Mouse (Mus musculus) kidney, adult 9 months (tissue): ENCODE measurements at regions not wholly inside any gene's neighbourhood (a gene's known extent, or its start where the extent isn't known, plus 50 kb on each side); places are given as distances from the start of the nearest gene placed in this dataset.
"Not testable (repeated sequence)": the region's sequence is repeated elsewhere in the genome, so short reads cannot be mapped to it uniquely, and the experiment has no call there.

Experiments
- DNase-seq: peaks from one replicate; pipeline ENCODE4 v3.0.0; 2022

DNA sequence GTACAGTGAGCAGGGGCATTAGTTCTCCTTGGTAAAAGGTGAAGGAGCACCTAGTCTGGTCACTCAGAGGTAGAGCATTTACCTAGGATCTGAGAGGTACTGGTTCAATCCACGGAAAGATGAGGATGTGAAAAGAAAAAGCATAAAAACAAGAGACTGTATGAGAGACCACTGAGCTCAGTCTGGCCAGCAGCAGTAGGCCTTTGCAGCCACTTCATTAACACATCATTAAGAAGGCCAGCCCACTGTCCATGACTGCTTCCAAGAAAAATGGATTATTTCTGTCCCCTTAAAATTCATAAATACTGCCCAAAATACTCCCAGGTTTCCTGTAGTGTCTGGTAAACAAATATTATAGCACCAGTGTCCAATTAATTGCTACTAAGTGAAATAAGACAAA is 499.3 kb upstream of the 4930578C19Rik start:
- DNase-seq: no peak

DNA sequence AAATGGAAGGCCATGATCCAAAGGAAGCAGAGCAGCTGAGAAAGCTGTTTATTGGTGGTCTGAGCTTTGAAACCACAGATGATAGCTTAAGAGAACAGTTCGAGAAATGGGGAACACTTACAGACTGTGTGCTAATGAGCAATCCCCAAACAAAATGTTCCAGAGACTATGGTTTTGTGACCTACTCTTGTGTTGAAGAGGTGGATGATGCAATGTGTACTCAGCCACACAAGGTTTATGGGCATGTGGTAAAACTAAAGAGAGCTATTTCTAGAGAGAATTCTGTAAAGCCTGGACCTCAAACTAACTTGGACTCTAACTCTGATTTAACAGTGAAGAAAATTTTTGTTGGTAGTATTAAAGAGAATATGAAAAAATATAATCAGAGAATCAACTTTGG is 481.4 kb upstream of the 4930578C19Rik start:
- no peak for DNase-seq

GRCm38 (mm10) chrX:18933340-18933739 is 472.1 kb upstream of the 4930578C19Rik start:
- DNase-seq: no peak

DNA sequence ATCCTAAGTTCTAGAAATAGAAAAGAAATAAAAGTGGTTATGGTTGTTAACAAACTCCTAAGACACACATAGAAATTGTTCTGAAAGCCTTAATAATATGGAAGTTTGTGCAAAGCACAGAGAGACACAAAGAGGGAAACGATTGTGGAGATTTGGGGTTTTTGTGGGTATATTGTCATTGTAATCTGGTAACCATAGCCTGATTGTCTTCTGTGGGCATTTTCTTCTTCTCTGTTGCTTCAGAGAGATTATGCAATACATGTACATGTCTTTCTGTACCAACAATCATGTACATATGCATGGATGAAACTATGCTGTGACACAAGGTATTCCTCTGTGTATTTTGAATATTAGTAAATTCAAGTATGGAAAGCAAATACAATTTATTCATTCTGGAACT is 461.9 kb upstream of the 4930578C19Rik start:
- no peak for DNase-seq

GRCm38 (mm10) chrX:18921366-18922092 is 460.3 kb upstream of the 4930578C19Rik start:
- DNase-seq: no peak

DNA sequence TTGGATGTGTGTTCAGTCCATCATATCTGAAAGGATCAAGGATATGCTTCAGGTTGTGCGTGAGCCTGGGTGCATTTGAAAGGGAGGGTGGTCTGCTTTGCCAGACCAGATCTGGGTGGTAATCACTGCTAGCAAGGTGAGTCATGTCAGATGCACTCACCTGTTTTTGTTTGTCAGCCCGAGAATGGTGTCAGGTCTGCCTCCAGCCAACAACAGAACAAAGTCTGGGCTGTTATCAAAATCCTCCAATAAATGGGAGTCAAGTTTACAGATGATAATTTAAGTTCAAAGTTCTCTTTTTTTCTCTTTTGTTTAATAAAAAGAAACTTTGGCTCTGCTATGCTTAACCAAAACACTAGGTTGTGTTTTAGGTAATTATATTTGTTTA is 421.6 kb upstream of the 4930578C19Rik start:
- no peak for DNase-seq

DNA sequence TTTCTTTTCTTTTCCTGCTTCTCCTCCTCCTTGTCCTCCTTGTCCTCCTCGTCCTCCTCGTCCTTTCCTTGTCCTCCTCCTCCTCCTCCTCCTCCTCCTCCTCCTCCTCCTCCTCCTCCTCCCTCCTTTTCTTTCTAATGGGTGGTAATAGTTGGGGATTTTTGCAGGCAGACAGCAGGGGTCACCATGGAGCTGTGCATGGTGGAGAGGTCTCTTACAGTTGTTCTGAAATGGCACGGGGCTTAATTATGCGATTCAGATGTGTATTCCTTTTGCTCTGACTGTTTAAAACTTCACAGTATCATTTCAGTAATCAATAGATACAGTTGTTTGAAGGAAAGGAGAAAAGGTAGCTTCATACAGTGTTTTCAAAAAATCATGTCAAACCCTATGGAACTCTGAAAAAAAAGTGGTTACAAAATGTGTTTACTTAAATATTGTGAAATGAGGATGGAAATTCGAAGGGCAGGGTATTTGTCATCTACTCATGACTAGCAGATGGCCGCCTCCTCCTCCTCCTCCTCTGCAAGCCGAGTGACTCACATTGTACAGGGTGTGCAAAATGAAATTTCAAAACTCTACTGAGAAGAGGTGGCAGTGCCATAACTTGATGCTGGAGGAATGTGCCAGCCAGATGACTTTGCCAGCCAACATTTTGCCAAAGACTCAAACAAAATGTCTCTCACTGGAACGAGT is 421.0 kb upstream of the 4930578C19Rik start:
- peak; percentile 19 for DNase-seq

- no peak for DNase-seq
Observed at GRCm38 (mm10) chrX:18875734-18876133, 414.5 kb upstream of the 4930578C19Rik start.

DNA sequence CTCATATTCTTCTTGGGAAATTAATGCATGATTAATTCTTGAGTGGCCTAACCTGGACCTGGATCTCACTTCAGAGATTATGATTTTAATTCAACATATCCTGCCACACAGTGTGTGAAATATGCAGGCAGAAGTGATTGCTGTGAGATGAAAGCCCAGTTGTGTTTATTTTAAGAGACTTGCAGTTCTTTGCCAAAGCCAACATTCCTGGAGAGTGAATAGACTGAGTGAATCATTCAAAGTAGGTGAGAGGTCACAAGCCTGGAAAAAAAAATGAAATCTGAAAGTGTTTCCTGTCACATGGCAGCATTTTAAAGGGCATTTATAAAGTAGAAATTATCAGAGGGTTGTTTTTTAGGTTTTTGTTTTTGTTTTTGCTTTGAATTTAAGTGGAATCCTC is 412.9 kb upstream of the 4930578C19Rik start:
- DNase-seq: peak; percentile 56

GRCm38 (mm10) chrX:18838668-18839067 is 377.5 kb upstream of the 4930578C19Rik start:
- no peak for DNase-seq

DNA sequence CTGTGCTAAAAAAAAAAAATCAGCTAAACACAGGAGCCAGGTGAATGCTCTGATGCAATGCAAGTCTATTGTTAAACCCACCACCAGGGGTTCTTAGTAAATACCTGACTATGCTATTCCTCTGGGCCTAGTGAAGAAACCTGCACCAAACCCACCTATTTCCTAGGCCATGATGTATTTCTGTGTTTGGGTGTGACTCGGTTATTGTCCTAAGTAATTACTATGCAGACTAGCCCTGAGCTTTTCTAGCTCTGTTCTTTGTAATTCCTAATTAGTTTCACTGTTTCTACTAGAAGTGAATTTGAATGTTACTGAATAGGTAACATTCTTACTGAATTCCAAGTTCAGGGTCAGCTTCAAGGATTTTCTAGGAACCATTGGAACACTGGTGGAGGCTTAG is 363.8 kb upstream of the 4930578C19Rik start:
- DNase-seq: not testable (repeated sequence)

DNA sequence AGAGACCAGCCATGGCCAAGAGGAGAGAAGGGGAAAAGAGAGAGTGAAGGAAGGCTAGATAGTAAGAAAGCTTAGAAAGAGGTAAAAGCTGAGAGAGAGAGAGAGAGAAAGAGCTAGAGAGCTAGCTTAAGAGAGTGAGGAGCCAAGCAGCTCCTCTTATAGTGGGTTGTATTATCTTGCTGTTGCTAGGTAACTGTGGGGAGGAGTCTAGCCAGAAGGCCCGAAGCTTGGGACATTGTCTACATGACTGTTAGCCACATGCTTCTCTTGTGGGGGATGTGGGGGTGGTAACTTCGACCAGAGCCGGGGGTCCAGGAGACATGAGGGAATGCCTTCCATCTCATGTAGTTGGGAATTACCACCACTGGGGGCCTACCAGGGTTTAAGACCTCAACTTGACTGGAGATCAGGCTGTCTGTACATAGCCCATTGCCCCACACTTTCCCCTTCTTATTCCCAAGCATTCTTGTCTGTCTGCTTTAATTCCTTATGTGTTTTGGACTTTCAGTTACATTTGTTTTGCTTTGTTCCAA is 353.3 kb upstream of the 4930578C19Rik start:
- no peak for DNase-seq
